Comparison of ENCODE assay signal across 13 mouse cellular contexts in genomic region chr3:17613486-17613885, GRCm38 (mm10).
DNase-seq lines count a peak whose midpoint lies in the region; ATAC-seq and TF ChIP-seq lines count a peak whose summit lies in the region.
"Had no signal": no experiment of that assay in that cellular context is flagged by ENCODE, and none has a peak within 500 bp of the region (broad histone marks: within the 10 kb centered on the region; RNA-seq: fewer than 3 reads in every experiment).

No protein-coding gene starts in this region.

- H3K79me2 ChIP-seq in heart, adult 2 months (replicated peaks; ENCODE audit: control insufficient read depth, insufficient read depth, low read length): no peaks in the 10 kb centered on the region

- no peaks in the 10 kb centered on the region for H3K36me3 ChIP-seq in heart, adult 2 months (ENCODE audit: control insufficient read depth, insufficient read depth, low read length)
- no peaks in the 10 kb centered on the region for H3K36me3 ChIP-seq in heart, embryonic 11.5 days (ENCODE audit: control insufficient read depth, insufficient read depth, low read length)
- H3K36me3 ChIP-seq in midbrain, embryonic 10.5 days: no peaks in the 10 kb centered on the region
- H3K36me3 ChIP-seq in midbrain, embryonic 16.5 days (ENCODE audit: control insufficient read depth, insufficient read depth, low read length): no peaks in the 10 kb centered on the region
- H3K36me3 ChIP-seq: embryonic facial prominence, embryonic 12.5 days; G1E; heart, embryonic 13.5 days had no signal

- 68% methylated on average over 1 of the region's 1 CpGs for WGBS in heart, adult 2 months
- WGBS in heart, embryonic 11.5 days (ENCODE audit: insufficient replicate concordance): 76% methylated on average over 1 of the region's 1 CpGs
- WGBS in midbrain, embryonic 10.5 days: 85% methylated on average over 1 of the region's 1 CpGs
- WGBS in midbrain, embryonic 16.5 days: 89% methylated on average over 1 of the region's 1 CpGs

- no peak overlapping the region for H3K27ac ChIP-seq in heart, adult 2 months
- H3K27ac ChIP-seq in heart, embryonic 11.5 days (ENCODE audit: low read depth, low read length): no peak overlapping the region
- no peak overlapping the region for H3K27ac ChIP-seq in midbrain, embryonic 10.5 days (replicated peaks)
- H3K27ac ChIP-seq in midbrain, embryonic 16.5 days (ENCODE audit: low read length): no peak overlapping the region
- H3K27ac ChIP-seq: embryonic facial prominence, embryonic 12.5 days; heart, embryonic 13.5 days had no signal

- no peak for TF ChIP-seq POLR2A in heart, adult 2 months (IDR thresholded peaks at IDR 0.05; ENCODE audit: insufficient read depth, low read depth, low read length)

- ATAC-seq in heart, embryonic 11.5 days (replicated peaks; ENCODE audit: insufficient number of reproducible peaks, low FRiP score, low TSS enrichment): no peak
- no peak for ATAC-seq in midbrain, embryonic 16.5 days
- ATAC-seq: intestine, embryonic 16.5 days had no signal

- H3K27me3 ChIP-seq in heart, adult 2 months (ENCODE audit: control insufficient read depth, insufficient read depth, low read length): no peaks in the 10 kb centered on the region
- no peaks in the 10 kb centered on the region for H3K27me3 ChIP-seq in heart, embryonic 11.5 days (ENCODE audit: control insufficient read depth, insufficient read depth, low read length)
- no peaks in the 10 kb centered on the region for H3K27me3 ChIP-seq in midbrain, embryonic 10.5 days (ENCODE audit: low read depth, poor library complexity, severe bottlenecking)
- no peaks in the 10 kb centered on the region for H3K27me3 ChIP-seq in midbrain, embryonic 16.5 days (ENCODE audit: control insufficient read depth, insufficient read depth, low read depth, low read length)
- H3K27me3 ChIP-seq: embryonic facial prominence, embryonic 12.5 days; heart, embryonic 13.5 days had no signal

- no peak overlapping the region for H3K4me3 ChIP-seq in heart, adult 2 months
- H3K4me3 ChIP-seq in heart, embryonic 11.5 days (ENCODE audit: low read depth, low read length): no peak overlapping the region
- H3K4me3 ChIP-seq in midbrain, embryonic 10.5 days: no peak overlapping the region
- H3K4me3 ChIP-seq in midbrain, embryonic 16.5 days (ENCODE audit: low read depth, low read length): no peak overlapping the region
- H3K4me3 ChIP-seq: embryonic facial prominence, embryonic 12.5 days; heart, embryonic 13.5 days had no signal

- H3K4me1 ChIP-seq in heart, adult 2 months (ENCODE audit: control insufficient read depth, insufficient read depth, low read length): no peaks in the 10 kb centered on the region
- no peaks in the 10 kb centered on the region for H3K4me1 ChIP-seq in heart, embryonic 11.5 days (ENCODE audit: control insufficient read depth, insufficient read depth, low read length)
- no peaks in the 10 kb centered on the region for H3K4me1 ChIP-seq in midbrain, embryonic 10.5 days
- H3K4me1 ChIP-seq in midbrain, embryonic 16.5 days (ENCODE audit: control insufficient read depth, insufficient read depth, low read length): peaks cover 6% of the 10 kb centered on the region; the same call in 1 of the 2 replicates
- H3K4me1 ChIP-seq: embryonic facial prominence, embryonic 12.5 days had no signal

- intact Hi-C loops in heart, adult 2 months (cut with DNase I): loop anchor here (10.0 kb wide), 1 partner anchor 171 kb away; no protein-coding TSS in a partner anchor

- no peak for TF ChIP-seq EP300 in heart, adult 2 months (IDR thresholded peaks at IDR 0.05; ENCODE audit: insufficient read depth, low read depth, low read length)

- no peak overlapping the region for H3K4me2 ChIP-seq in heart, embryonic 11.5 days
- no peak overlapping the region for H3K4me2 ChIP-seq in midbrain, embryonic 16.5 days (ENCODE audit: low read length)
- H3K4me2 ChIP-seq: embryonic facial prominence, embryonic 12.5 days; heart, embryonic 13.5 days had no signal

- DNase-seq in heart, adult 2 months: no peak
- peak; percentile 36 for DNase-seq in midbrain, embryonic 10.5 days (ENCODE audit: low spot score)
- peak; percentile 75 for DNase-seq in ZHBTc4 (ENCODE audit: low read depth, low spot score)
- DNase-seq in retina, postnatal 1 day: peak; percentile 21
- DNase-seq in spleen, adult 12 weeks (ENCODE audit: low spot score): no peak
- no peak for DNase-seq in right cerebral cortex, postnatal 25 days
- DNase-seq: lung, adult 2 months had no signal

- TF ChIP-seq CTCF in heart, adult 2 months (IDR thresholded peaks at IDR 0.05): peak; percentile 44

- no peaks in the 10 kb centered on the region for H3K9me3 ChIP-seq in heart, embryonic 11.5 days (replicated peaks; ENCODE audit: control insufficient read depth, low read length)
- H3K9me3 ChIP-seq in midbrain, embryonic 10.5 days (replicated peaks): no peaks in the 10 kb centered on the region
- no peaks in the 10 kb centered on the region for H3K9me3 ChIP-seq in midbrain, embryonic 16.5 days (replicated peaks; ENCODE audit: control insufficient read depth, low read length, poor library complexity, severe bottlenecking)
- H3K9me3 ChIP-seq: embryonic facial prominence, embryonic 12.5 days; G1E; heart, embryonic 13.5 days had no signal

- H3K9ac ChIP-seq in heart, adult 2 months (ENCODE audit: low read depth, low read length): no peak overlapping the region
- H3K9ac ChIP-seq in heart, embryonic 11.5 days (ENCODE audit: low read depth, low read length): no peak overlapping the region
- H3K9ac ChIP-seq in midbrain, embryonic 16.5 days (ENCODE audit: low read depth, low read length): no peak overlapping the region
- H3K9ac ChIP-seq: embryonic facial prominence, embryonic 12.5 days; heart, embryonic 13.5 days had no signal

Comparison
In these comparisons a context has a peak if more than half of its experiments do, and no peak if none do; other contexts are left out.
1. DNase-seq: peak in midbrain, embryonic 10.5 days (single experiment), ZHBTc4 (single experiment) and retina, postnatal 1 day (single experiment); none in heart, adult 2 months (0 of 2), spleen, adult 12 weeks (single experiment) and right cerebral cortex, postnatal 25 days (single experiment).